Mouse (Mus musculus): ENCODE results near the gene Olfr141. TPM values are rescaled to one million over a fixed set of nuclear protein-coding genes. Genes with fewer than 3 reads are reported as not detected.

The Olfr141 gene
- not detected in 2 replicates for polyA plus RNA-seq (2014; fragmentation: Nextera tagmentation; extraction: Ambion mirVana)

- H3K27me3 ChIP-seq (ENCODE audit: control insufficient read depth, insufficient read depth, low read length), result no peaks in the 10 kb centered on the region
- no peaks in the 10 kb centered on the region for H3K9me3 ChIP-seq (ENCODE audit: control insufficient read depth, low read length)
- no peak within 1 kb of the TSS for H3K27ac ChIP-seq
- ATAC-seq (ENCODE audit: low FRiP score), result no peak
- DNase-seq (ENCODE audit: low spot score), result no peak
- H3K4me2 ChIP-seq (replicated peaks), result no peak within 1 kb of the TSS
- no peak within 1 kb of the TSS for H3K4me3 ChIP-seq (replicated peaks; ENCODE audit: low read length)
- no peaks in the 10 kb centered on the region for H3K4me1 ChIP-seq (replicated peaks; ENCODE audit: control insufficient read depth, insufficient read depth, low read length)
- H3K36me3 ChIP-seq (replicated peaks; ENCODE audit: control insufficient read depth, insufficient read depth), result no peaks in the 10 kb centered on the region
- H3K9ac ChIP-seq, result no peak within 1 kb of the TSS
Observed at GRCm38 (mm10) chr2:86809918-86810317, at the start of gene Olfr141. Olfr141 (minus strand) TSS chr2:86810018.

GRCm38 (mm10) chr2:86851596-86851995, 41.8 kb upstream of the Olfr141 start, which contains the start of gene Olfr1095:
Olfr1095 (minus strand) TSS chr2:86851696.
- Histone ChIP-seq H3K4me3 (replicated peaks; ENCODE audit: low read length) (no peak within 1 kb of the TSS), H3K27me3 (ENCODE audit: control insufficient read depth, insufficient read depth, low read length) (no peaks in the 10 kb centered on the region), H3K4me1 (replicated peaks; ENCODE audit: control insufficient read depth, insufficient read depth, low read length) (no peaks in the 10 kb centered on the region), H3K27ac (no peak within 1 kb of the TSS), H3K36me3 (replicated peaks; ENCODE audit: control insufficient read depth, insufficient read depth) (no peaks in the 10 kb centered on the region), H3K4me2 (replicated peaks) (no peak within 1 kb of the TSS), H3K9me3 (ENCODE audit: control insufficient read depth, low read length) (no peaks in the 10 kb centered on the region), H3K9ac (no peak within 1 kb of the TSS)
- DNase-seq (ENCODE audit: low spot score) (no peak), ATAC-seq (ENCODE audit: low FRiP score) (no peak)
- WGBS, result 91% methylated on average over 3 of the region's 3 CpGs

GRCm38 (mm10) chr2:86824363-86824762, 14.5 kb upstream of the Olfr141 start, which contains the start of gene Olfr1094:
Olfr1094 (plus strand) TSS chr2:86824663.
- H3K9me3 ChIP-seq (ENCODE audit: control insufficient read depth, low read length), result no peaks in the 10 kb centered on the region
- no peak within 1 kb of the TSS for H3K27ac ChIP-seq
- no peak within 1 kb of the TSS for H3K9ac ChIP-seq
- H3K4me1 ChIP-seq (replicated peaks; ENCODE audit: control insufficient read depth, insufficient read depth, low read length), result no peaks in the 10 kb centered on the region
- H3K36me3 ChIP-seq (replicated peaks; ENCODE audit: control insufficient read depth, insufficient read depth), result no peaks in the 10 kb centered on the region
- H3K4me3 ChIP-seq (replicated peaks; ENCODE audit: low read length), result no peak within 1 kb of the TSS
- ATAC-seq (ENCODE audit: low FRiP score) (no peak), DNase-seq (ENCODE audit: low spot score) (no peak)
- no peaks in the 10 kb centered on the region for H3K27me3 ChIP-seq (ENCODE audit: control insufficient read depth, insufficient read depth, low read length)
- no peak within 1 kb of the TSS for H3K4me2 ChIP-seq (replicated peaks)

- Histone ChIP-seq H3K27ac (no peak within 1 kb of the TSS), H3K4me2 (replicated peaks) (no peak within 1 kb of the TSS), H3K9me3 (ENCODE audit: control insufficient read depth, low read length) (no peaks in the 10 kb centered on the region), H3K9ac (no peak within 1 kb of the TSS), H3K36me3 (replicated peaks; ENCODE audit: control insufficient read depth, insufficient read depth) (no peaks in the 10 kb centered on the region), H3K4me3 (replicated peaks; ENCODE audit: low read length) (no peak within 1 kb of the TSS), H3K27me3 (ENCODE audit: control insufficient read depth, insufficient read depth, low read length) (no peaks in the 10 kb centered on the region), H3K4me1 (replicated peaks; ENCODE audit: control insufficient read depth, insufficient read depth, low read length) (no peaks in the 10 kb centered on the region)
- DNase-seq (ENCODE audit: low spot score) (no peak), ATAC-seq (ENCODE audit: low FRiP score) (no peak)
- 80% methylated on average over 2 of the region's 2 CpGs for WGBS
Observed at GRCm38 (mm10) chr2:86782179-86782578, 27.6 kb downstream of the Olfr141 start, which contains the start of gene Olfr1093. Olfr1093 (plus strand) TSS chr2:86782479.

GRCm38 (mm10) chr2:86761050-86761449, 48.8 kb downstream of the Olfr141 start:
- Histone ChIP-seq H3K36me3 (replicated peaks; ENCODE audit: control insufficient read depth, insufficient read depth) (no peaks in the 10 kb centered on the region), H3K27me3 (ENCODE audit: control insufficient read depth, insufficient read depth, low read length) (no peaks in the 10 kb centered on the region), H3K4me1 (replicated peaks; ENCODE audit: control insufficient read depth, insufficient read depth, low read length) (no peaks in the 10 kb centered on the region), H3K4me3 (replicated peaks; ENCODE audit: low read length) (no peak overlapping the region), H3K9ac (no peak overlapping the region), H3K9me3 (ENCODE audit: control insufficient read depth, low read length) (no peaks in the 10 kb centered on the region), H3K27ac (no peak overlapping the region), H3K4me2 (replicated peaks) (no peak overlapping the region)
- 97% methylated on average over 6 of the region's 6 CpGs for whole genome bisulfite sequencing
- ATAC-seq (ENCODE audit: low FRiP score) (no peak), DNase-seq (ENCODE audit: low spot score) (no peak)

- no peaks in the 10 kb centered on the region for H3K27me3 ChIP-seq (ENCODE audit: control insufficient read depth, insufficient read depth, low read length)
- ATAC-seq (ENCODE audit: low FRiP score), result no peak
- H3K4me3 ChIP-seq (replicated peaks; ENCODE audit: low read length), result no peak within 1 kb of the TSS
- H3K4me2 ChIP-seq (replicated peaks), result no peak within 1 kb of the TSS
- H3K4me1 ChIP-seq (replicated peaks; ENCODE audit: control insufficient read depth, insufficient read depth, low read length), result no peaks in the 10 kb centered on the region
- no peaks in the 10 kb centered on the region for H3K36me3 ChIP-seq (replicated peaks; ENCODE audit: control insufficient read depth, insufficient read depth)
- no peak within 1 kb of the TSS for H3K9ac ChIP-seq
- 88% methylated on average over 1 of the region's 1 CpGs for WGBS
- no peaks in the 10 kb centered on the region for H3K9me3 ChIP-seq (ENCODE audit: control insufficient read depth, low read length)
- H3K27ac ChIP-seq, result no peak within 1 kb of the TSS
- no peak for DNase-seq (ENCODE audit: low spot score)
Observed at GRCm38 (mm10) chr2:86758893-86759292, 50.9 kb downstream of the Olfr141 start, which contains the start of gene Olfr1090. Olfr1090 (minus strand) TSS chr2:86758993.

Other genes with a start within 250 kb of the Olfr141 start
- gene Olfr1082, start 211.1 kb downstream of the Olfr141 start, polyA plus RNA-seq (2014; fragmentation: Nextera tagmentation; extraction: Ambion mirVana), result not detected in 2 replicates
- not detected in 2 replicates for gene Olfr1084, start 170.3 kb downstream of the Olfr141 start, polyA plus RNA-seq (2014; fragmentation: Nextera tagmentation; extraction: Ambion mirVana)
- gene Olfr1085, start 148.0 kb downstream of the Olfr141 start, polyA plus RNA-seq (2014; fragmentation: Nextera tagmentation; extraction: Ambion mirVana), result not detected in 2 replicates
- not detected in 2 replicates for gene Olfr1086, start 129.9 kb downstream of the Olfr141 start, polyA plus RNA-seq (2014; fragmentation: Nextera tagmentation; extraction: Ambion mirVana)
- gene Olfr1087, start 111.6 kb downstream of the Olfr141 start, polyA plus RNA-seq (2014; fragmentation: Nextera tagmentation; extraction: Ambion mirVana), result not detected in 2 replicates
- gene Olfr1089, start 76.3 kb downstream of the Olfr141 start, polyA plus RNA-seq (2014; fragmentation: Nextera tagmentation; extraction: Ambion mirVana), result not detected in 2 replicates
- not detected in 2 replicates for gene Olfr1090, start 51.0 kb downstream of the Olfr141 start, polyA plus RNA-seq (2014; fragmentation: Nextera tagmentation; extraction: Ambion mirVana)
- not detected in 2 replicates for gene Olfr1093, start 27.5 kb downstream of the Olfr141 start, polyA plus RNA-seq (2014; fragmentation: Nextera tagmentation; extraction: Ambion mirVana)
- not detected in 2 replicates for gene Olfr1094, start 14.6 kb upstream of the Olfr141 start, polyA plus RNA-seq (2014; fragmentation: Nextera tagmentation; extraction: Ambion mirVana)
- gene Olfr1095, start 41.7 kb upstream of the Olfr141 start, polyA plus RNA-seq (2014; fragmentation: Nextera tagmentation; extraction: Ambion mirVana), result not detected in 2 replicates
- not detected in 2 replicates for gene Gm13723, start 64.8 kb upstream of the Olfr141 start, polyA plus RNA-seq (2014; fragmentation: Nextera tagmentation; extraction: Ambion mirVana)
- not detected in 2 replicates for gene Olfr1097, start 82.2 kb upstream of the Olfr141 start, polyA plus RNA-seq (2014; fragmentation: Nextera tagmentation; extraction: Ambion mirVana)
- gene Olfr1098, start 114.5 kb upstream of the Olfr141 start, polyA plus RNA-seq (2014; fragmentation: Nextera tagmentation; extraction: Ambion mirVana), result not detected in 2 replicates
- gene Olfr1099, start 150.7 kb upstream of the Olfr141 start, polyA plus RNA-seq (2014; fragmentation: Nextera tagmentation; extraction: Ambion mirVana), result not detected in 2 replicates
- gene Olfr1100, start 169.9 kb upstream of the Olfr141 start, polyA plus RNA-seq (2014; fragmentation: Nextera tagmentation; extraction: Ambion mirVana), result not detected in 2 replicates
- not detected in 2 replicates for gene Olfr1101, start 181.2 kb upstream of the Olfr141 start, polyA plus RNA-seq (2014; fragmentation: Nextera tagmentation; extraction: Ambion mirVana)
- not detected in 2 replicates for gene Olfr1102, start 188.4 kb upstream of the Olfr141 start, polyA plus RNA-seq (2014; fragmentation: Nextera tagmentation; extraction: Ambion mirVana)
- not detected in 2 replicates for gene Olfr1104, start 217.1 kb upstream of the Olfr141 start, polyA plus RNA-seq (2014; fragmentation: Nextera tagmentation; extraction: Ambion mirVana)
- gene Olfr1105, start 226.5 kb upstream of the Olfr141 start, polyA plus RNA-seq (2014; fragmentation: Nextera tagmentation; extraction: Ambion mirVana), result not detected in 2 replicates
- gene Olfr1106, start 242.3 kb upstream of the Olfr141 start, polyA plus RNA-seq (2014; fragmentation: Nextera tagmentation; extraction: Ambion mirVana), result not detected in 2 replicates